Mouse (Mus musculus) stomach, postnatal 0 days (tissue): ENCODE data around the gene Tmod1.

Experiments
- CTCF ChIP-seq: IDR thresholded peaks from 2 replicates; pipeline ENCODE4 v1.5.1; 2016; ENCODE audit warnings: antibody characterized with exemption, low read depth, mild to moderate bottlenecking, moderate library complexity
- EP300 ChIP-seq: optimal IDR thresholded peaks from 2 replicates; pipeline ENCODE3; 2016; ENCODE audit warnings: antibody characterized with exemption

GRCm38 (mm10) chr4:46069851-46070482, 31.2 kb downstream of the Tmod1 start:
- TF ChIP-seq CTCF (no peak), EP300 (no peak)
